Mouse (Mus musculus): Measurements from ENCODE around the gene Qrsl1.

Gene Qrsl1

DNA sequence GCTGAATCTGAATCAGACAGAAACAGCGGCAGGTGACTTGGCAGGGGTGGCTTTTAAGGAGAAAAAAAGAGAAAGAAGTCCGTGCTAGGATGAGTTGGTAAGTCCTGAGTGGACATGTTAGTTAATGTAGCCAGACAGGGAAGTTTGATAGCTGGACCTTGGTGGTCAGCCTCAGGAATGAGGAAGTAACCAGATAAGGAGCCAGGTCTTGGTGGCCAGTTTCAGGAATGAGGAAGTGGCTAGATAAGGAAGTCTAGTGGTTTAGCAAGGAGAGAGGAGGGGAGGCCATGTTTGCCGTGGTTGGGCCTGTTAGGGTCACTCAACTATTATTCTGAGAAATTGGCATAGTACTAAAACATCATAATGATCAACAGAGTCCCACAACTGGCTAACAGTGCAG is 45.2 kb downstream of the Qrsl1 start:
- no peak for DNase-seq

DNA sequence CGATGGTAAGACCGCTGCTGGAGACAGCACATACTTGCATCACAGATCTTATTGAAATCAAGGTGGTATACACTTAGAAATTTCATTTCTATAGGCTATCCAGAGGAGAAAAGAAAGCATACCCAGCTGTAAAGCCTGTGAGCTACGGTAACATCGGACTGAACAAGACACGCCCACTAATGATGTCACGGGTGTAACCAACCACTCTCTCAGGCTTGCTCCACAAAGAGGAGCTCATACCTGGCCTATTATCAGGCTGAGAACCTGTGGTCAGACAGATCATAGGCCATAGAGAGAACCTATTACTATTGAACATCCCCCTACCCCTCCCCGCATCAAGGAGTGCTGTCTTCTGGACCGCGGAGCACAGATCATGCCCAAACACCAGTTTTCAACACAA is 45.6 kb downstream of the Qrsl1 start:
- DNase-seq = no peak

DNA sequence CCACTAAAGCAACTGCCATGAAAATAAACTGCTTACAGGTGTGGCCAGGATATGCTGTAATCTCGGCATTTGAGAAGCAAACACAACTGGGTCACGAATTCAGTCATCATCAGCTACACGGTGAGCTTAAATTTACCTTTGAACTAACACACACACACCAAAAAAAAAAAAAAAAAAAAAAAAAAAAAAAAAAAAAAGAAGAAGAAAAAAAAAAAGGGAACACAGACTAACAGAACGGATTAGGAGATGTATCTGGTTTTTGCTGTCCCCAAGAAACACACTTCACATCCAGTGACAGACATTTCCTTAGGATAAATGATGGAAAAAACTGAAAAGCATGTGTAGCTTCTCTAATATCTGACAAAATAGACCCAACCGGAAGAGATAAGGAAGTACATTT is 49.6 kb downstream of the Qrsl1 start:
- no peak for DNase-seq

DNA sequence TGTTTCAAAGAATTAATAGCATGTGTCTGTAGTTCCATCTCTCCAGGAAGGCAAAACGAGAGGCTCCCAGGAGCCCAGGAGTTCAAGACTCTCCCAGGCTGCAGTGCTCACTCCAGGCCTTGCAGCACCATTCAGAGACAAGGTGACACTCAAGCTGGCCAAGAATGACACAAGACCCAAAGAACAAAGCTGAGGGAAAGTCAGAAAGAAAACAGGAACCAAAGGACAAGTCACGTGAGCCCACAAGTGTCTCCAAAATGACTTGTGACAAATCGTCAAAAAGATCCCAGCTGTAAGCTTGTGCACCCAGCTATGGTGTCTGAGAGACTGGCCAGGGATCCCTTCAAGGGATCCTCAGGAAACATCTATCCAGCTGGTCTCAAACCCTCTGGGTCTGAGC is 52.1 kb downstream of the Qrsl1 start:
- DNase-seq = no peak

GRCm38 (mm10) chr10:43846141-43846622 is 55.4 kb downstream of the Qrsl1 start:
- DNase-seq = no peak

GRCm38 (mm10) chr10:43845442-43845841 is 56.1 kb downstream of the Qrsl1 start:
- peak; percentile 17 for DNase-seq

- DNase-seq = no peak
These were observed 60.1 kb downstream of the Qrsl1 start for GRCm38 (mm10) chr10:43841441-43841840.

DNA sequence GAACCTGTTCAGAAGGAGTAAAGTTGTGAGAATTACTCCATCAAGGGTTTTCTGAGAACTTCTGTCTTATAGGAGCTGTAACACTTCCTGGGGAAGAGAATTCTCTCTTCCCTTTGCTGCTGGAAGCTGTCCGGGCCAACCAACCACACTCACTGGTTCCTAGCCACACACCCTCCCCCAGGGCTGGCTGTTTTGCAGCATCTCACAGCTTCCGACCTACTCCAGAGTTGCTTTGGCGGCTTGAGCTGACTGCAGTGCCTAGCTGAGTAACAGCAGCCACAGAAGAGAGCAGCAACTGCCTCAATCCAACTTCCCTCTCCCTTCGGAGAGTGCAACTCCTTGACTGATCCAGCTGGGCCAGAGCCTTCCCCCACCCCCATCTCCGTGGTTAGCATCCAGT is 68.7 kb downstream of the Qrsl1 start:
- no peak for DNase-seq

DNA sequence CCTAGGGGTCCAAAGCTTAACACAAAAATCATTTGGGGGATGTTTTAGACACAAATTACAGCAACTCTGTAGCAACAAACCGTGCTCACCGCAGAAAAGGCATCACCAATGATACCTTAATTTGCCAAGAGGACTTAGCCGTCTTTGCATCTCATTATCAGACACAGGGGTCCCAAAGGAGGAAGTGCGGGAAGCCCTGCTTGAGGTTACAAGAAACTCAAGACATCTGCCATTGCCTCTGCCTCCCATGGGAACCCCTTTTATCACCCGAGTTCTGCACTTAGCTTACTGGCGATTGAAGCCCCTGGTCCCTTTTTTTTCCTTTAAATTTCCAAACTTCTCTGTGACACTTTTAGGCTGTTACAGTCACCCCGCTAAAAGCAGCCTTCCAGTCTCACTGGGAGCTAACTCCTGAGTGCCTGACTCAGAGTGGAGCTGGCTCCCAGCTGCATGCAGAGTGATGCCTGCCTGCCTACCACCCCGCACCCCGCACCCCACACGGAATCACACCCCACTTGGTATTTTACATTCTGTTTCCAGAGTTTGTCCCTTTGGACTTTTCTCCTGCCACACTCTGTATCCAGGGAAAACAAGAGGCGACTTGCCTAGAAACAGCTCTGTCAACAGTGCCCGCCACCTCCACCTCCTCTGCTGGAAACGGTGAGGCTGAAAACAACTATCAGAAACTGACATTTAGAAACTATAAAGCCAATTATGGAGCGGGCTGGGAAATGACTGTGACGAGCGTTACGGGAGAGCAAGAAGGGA is 71.1 kb downstream of the Qrsl1 start:
- DNase-seq = no peak

DNA sequence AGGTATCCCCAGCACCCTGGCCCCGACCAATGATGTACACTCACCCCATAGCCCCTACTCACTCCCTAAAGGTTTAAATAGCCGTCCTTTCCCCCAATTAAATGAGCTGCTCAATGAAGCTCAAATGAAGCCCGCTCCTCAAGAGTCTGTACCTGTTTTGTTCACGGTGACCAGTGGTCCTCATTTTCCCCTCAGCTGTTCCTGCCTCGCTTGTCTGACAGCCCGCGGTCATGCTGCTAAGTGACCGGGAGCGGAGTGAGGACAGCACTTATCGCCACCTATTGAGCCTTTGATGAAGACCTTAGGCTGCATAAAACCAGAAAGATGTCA is 72.9 kb downstream of the Qrsl1 start:
- DNase-seq = no peak

DNA sequence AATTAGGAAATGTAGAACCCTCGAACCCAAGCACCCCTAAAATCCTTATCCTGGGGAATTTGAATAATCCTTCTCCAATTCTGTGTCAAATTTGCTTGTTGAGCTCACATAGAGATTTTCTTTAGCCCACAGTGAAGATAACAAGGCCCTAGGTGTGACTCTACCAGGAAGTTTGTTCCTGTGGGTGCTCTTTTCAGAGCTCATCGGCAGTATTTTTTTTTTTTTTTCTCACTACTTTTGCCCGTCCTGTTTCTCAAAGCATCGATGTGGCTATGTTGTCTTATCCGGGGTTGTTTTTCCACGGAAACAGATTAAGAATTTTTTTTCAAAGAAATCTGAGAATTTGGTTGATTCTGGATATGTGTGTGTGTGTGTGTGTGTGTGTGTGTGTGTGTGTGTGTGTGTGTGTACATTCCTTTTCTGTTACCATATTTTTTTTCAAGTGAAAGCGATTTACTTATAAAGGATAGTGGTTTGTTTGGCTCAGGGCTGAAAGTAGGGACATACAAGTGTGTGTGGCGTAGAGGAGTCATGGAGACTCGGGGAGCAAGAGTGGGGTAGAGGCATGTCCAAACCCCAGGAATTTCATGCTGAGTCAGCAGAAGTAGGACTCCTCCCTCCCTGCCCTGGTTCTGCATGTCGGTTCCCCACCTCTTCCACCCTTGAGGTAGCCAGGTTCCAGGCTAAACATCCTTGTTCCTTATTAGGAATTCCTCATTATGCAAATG is 73.4 kb downstream of the Qrsl1 start:
- DNase-seq = no peak

- DNase-seq = no peak
These were observed 74.5 kb downstream of the Qrsl1 start for GRCm38 (mm10) chr10:43826773-43827621.

DNA sequence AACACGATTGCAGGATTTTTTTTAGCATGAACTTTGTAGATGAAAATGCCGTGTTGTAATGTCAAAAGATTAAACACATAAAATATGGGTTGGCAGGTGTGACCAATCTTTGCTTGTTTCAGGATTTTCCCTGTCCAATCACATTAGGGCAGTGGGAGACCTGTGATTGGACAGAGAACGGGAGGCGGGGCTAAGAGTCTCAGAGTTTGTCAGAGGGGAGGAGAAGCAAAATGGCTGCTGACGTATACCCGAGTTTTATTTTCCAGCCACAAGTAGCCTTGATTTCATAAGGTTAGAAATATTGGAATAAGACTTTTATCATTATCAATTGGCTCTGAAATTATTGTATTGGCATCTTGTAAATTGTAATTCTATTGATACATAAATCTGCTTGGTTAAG is 75.8 kb downstream of the Qrsl1 start:
- DNase-seq = no peak

- no peak for DNase-seq
These were observed 76.8 kb downstream of the Qrsl1 start for GRCm38 (mm10) chr10:43824713-43825112.
